Mouse (Mus musculus) liver, adult 2 months (tissue): ENCODE data around the gene Lama4.

Experiments
- CTCF ChIP-seq: fragments of 200-500 bp; IDR thresholded peaks from 2 replicates; pipeline ENCODE4 v1.5.1; 2011; ENCODE audit warnings: low read depth, low read length, control low read depth
- POLR2A ChIP-seq: fragments of 200-500 bp; IDR thresholded peaks from 2 replicates; pipeline ENCODE4 v1.6.1; 2011; ENCODE audit warnings: low read length, control low read depth; ENCODE audit not compliant: insufficient read depth; ENCODE audit errors: extremely low read depth

DNA sequence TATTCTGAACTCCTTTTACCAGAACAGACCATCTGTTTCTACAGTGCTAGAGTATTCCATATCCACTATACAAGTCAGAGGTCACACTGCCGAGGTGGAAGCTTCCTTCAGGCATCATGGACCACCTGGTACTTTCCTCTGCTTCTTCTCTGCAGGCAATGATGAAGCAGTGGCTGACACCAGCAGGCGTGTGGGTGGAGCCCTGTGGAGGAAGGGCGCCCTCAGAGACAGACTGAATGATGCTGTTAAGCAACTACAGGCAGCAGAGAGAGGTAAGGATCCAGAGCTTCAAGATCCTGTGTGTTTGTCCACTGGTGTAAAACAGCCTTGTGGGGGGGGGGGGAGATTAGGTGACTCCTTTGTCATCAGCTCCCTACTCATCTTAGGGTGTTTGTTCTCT, 100.1 kb downstream of the Lama4 start:
- TF ChIP-seq POLR2A, result no peak
- TF ChIP-seq CTCF, result no peak
